In the genomic region with DNA sequence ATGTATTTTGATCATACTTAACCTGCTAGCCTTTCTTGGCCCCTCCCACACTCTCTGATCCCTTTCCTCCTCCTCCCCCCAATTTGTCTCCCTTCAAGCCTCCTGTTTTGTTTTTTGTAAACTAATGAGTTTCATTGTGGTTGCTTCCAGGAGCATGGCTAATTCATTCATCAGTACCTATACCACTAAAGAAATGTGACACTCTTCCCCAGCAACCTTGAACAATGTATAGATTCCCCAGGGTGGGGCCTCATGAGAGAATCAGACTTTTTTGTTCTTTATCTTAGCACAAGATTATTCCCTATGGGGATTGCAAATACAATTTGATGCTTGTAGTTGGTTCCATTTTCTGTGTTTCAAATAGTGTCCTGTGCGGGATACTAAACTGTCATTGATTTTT, we compare ENCODE assay signal across 20 mouse cellular contexts.
"Had no signal": no experiment of that assay in that cellular context is flagged by ENCODE, and none has a peak within 500 bp of the region (broad histone marks: within the 10 kb centered on the region; RNA-seq: fewer than 3 reads in every experiment).

No protein-coding gene starts in this region.

- DNase-seq: kidney, adult 9 months; kidney, postnatal 14 days; kidney, postnatal 4 days; left cerebral cortex, postnatal 4 days; liver, postnatal 0 days; lung, embryonic 14.5 days; thymus, adult 18-20 months; thymus, postnatal 36 days had no signal

- H3K4me2 ChIP-seq: limb, embryonic 12.5 days; limb, embryonic 15.5 days; liver, embryonic 11.5 days; lung, embryonic 14.5 days; midbrain, embryonic 13.5 days; neural tube, embryonic 12.5 days; neural tube, embryonic 15.5 days had no signal

- H3K4me1 ChIP-seq: limb, embryonic 12.5 days; limb, embryonic 15.5 days; megakaryocyte, embryonic 14.5 days; midbrain, embryonic 13.5 days; neural tube, embryonic 12.5 days; neural tube, embryonic 15.5 days had no signal

- H3K9me3 ChIP-seq: limb, embryonic 12.5 days; limb, embryonic 15.5 days; megakaryocyte, embryonic 14.5 days; midbrain, embryonic 10.5 days; midbrain, embryonic 13.5 days; neural tube, embryonic 12.5 days; neural tube, embryonic 15.5 days had no signal

- ATAC-seq: liver, postnatal 0 days; lung, postnatal 0 days; midbrain, embryonic 13.5 days; midbrain, embryonic 16.5 days had no signal

- H3K9ac ChIP-seq: limb, embryonic 12.5 days; limb, embryonic 15.5 days; liver, embryonic 14.5 days; liver, postnatal 0 days; lung, embryonic 14.5 days; midbrain, embryonic 13.5 days; neural tube, embryonic 12.5 days; neural tube, embryonic 15.5 days had no signal

- H3K27me3 ChIP-seq: limb, embryonic 12.5 days; limb, embryonic 15.5 days; megakaryocyte, embryonic 14.5 days; midbrain, embryonic 13.5 days; neural tube, embryonic 12.5 days; neural tube, embryonic 15.5 days had no signal

- H3K4me3 ChIP-seq: limb, embryonic 12.5 days; limb, embryonic 15.5 days; megakaryocyte, embryonic 14.5 days; midbrain, embryonic 10.5 days; midbrain, embryonic 13.5 days; myocyte; neural tube, embryonic 12.5 days; neural tube, embryonic 15.5 days had no signal

- H3K36me3 ChIP-seq: limb, embryonic 12.5 days; limb, embryonic 15.5 days; midbrain, embryonic 10.5 days; midbrain, embryonic 13.5 days; neural tube, embryonic 12.5 days; neural tube, embryonic 15.5 days had no signal

- H3K27ac ChIP-seq: limb, embryonic 12.5 days; limb, embryonic 15.5 days; liver, embryonic 14.5 days; midbrain, embryonic 10.5 days; midbrain, embryonic 13.5 days; neural tube, embryonic 12.5 days; neural tube, embryonic 15.5 days had no signal
